Mouse (Mus musculus) heart, postnatal 0 days (tissue): ENCODE results near the gene Pcsk7. TPM values are rescaled to one million over a fixed set of nuclear protein-coding genes. Genes with fewer than 3 reads are reported as not detected.

ENCODE experiments used
- ATAC-seq: fragments of 200-750 bp; cut with Nextera tagmentation; 2 replicates; pipeline ENCODE4 v1.8.0; 2017; ENCODE audit warnings: low read depth, moderate number of reproducible peaks, moderate library complexity; ENCODE audit not compliant: insufficient read depth
- DNase-seq: peaks from one replicate; pipeline ENCODE4 v3.0.0-alpha.2; 2016; ENCODE audit warnings: low spot score
- H3K27ac ChIP-seq: fragments of 300-500 bp; sonication (generic); 2 replicates; pipeline ENCODE4 v1.5.1; 2014; ENCODE audit warnings: low read depth, mild to moderate bottlenecking
- H3K27me3 ChIP-seq: fragments of 300-500 bp; sonication (generic); 2 replicates; pipeline ENCODE4 v1.6.1; 2014; ENCODE audit warnings: low read length, mixed read lengths; ENCODE audit not compliant: control insufficient read depth, insufficient read depth
- H3K36me3 ChIP-seq: fragments of 300-500 bp; sonication (generic); replicated peaks from 2 replicates; pipeline ENCODE4 v1.6.1; 2014; ENCODE audit warnings: low read length, mixed read lengths; ENCODE audit not compliant: control insufficient read depth, insufficient read depth
- H3K4me1 ChIP-seq: fragments of 300-500 bp; sonication (generic); 2 replicates; pipeline ENCODE4 v1.6.1; 2014; ENCODE audit warnings: antibody characterized with exemption; ENCODE audit not compliant: control insufficient read depth, insufficient read depth
- H3K4me2 ChIP-seq: fragments of 300-500 bp; sonication (generic); 2 replicates; pipeline ENCODE4 v1.6.1; 2014; ENCODE audit warnings: low read depth, mild to moderate bottlenecking, low read length, moderate library complexity
- H3K4me3 ChIP-seq: fragments of 300-500 bp; sonication (generic); 2 replicates; pipeline ENCODE4 v1.5.1; 2014; ENCODE audit warnings: low read depth, low read length
- H3K9ac ChIP-seq: fragments of 300-500 bp; sonication (generic); replicated peaks from 2 replicates; pipeline ENCODE4 v1.6.1; 2014; ENCODE audit warnings: low read depth, low read length, mixed read lengths
- H3K9me3 ChIP-seq: fragments of 300-500 bp; sonication (generic); replicated peaks from 2 replicates; pipeline ENCODE4 v1.6.1; 2016; ENCODE audit warnings: low read length; ENCODE audit not compliant: control insufficient read depth
- CTCF ChIP-seq: IDR thresholded peaks from 2 replicates; pipeline ENCODE4 v1.5.1; 2016; ENCODE audit warnings: antibody characterized with exemption, control low read depth, low read depth
- EP300 ChIP-seq: IDR thresholded peaks from 2 replicates; pipeline ENCODE4 v1.6.1; 2016; ENCODE audit warnings: antibody characterized with exemption, low read depth
- WGBS: fragments of 180-500 bp; shearing (Covaris S2); extraction: QIAGEN DNeasy Blood & Tissue Kit; methylation state at CpG from one replicate; pipeline ENCODE4 v1.1.7; 2014; 5-methylcytosine and 5-hydroxymethylcytosine counted together
- microRNA-seq: library from miRNA; unstranded; fragments of <30 nt; microRNA quantifications from one replicate; pipeline ENCODE4, GENCODE M21; 2016
- polyA plus RNA-seq: library from polyadenylated mRNA; unstranded; fragments of >200 nt; fragmentation: Nextera tagmentation; extraction: Ambion mirVana; gene quantifications from 2 replicates; pipeline ENCODE4 v1.2.1, GENCODE M21; 2015
- total RNA-seq: library from RNA; depleted of rRNA; stranded (reverse); fragments of >200 nt; gene quantifications from 2 replicates; pipeline ENCODE4 v1.2.3, GENCODE M21; 2014; ENCODE audit warnings: low replicate concordance; rRNA removed

The Pcsk7 gene
- total and polyA plus RNA-seq, 2 experiments from 2014 or later: 15.0 to 57.1 TPM

- Histone ChIP-seq H3K9me3 (no peaks in the 10 kb centered on the region), H3K4me1 (peaks cover 9% of the 10 kb centered on the region), H3K36me3 (peaks cover 6% of the 10 kb centered on the region), H3K4me2 (no peak overlapping the region), H3K27me3 (no peaks in the 10 kb centered on the region), H3K27ac (peak overlapping the region; percentile 49), H3K4me3 (no peak overlapping the region), H3K9ac (no peak overlapping the region)
- DNase-seq (no peak), ATAC-seq (no peak)
- no peak for TF ChIP-seq EP300
- TF ChIP-seq CTCF: no peak
- 52% methylated on average over 7 of the region's 7 CpGs for WGBS
Measured at GRCm38 (mm10) chr9:45958023-45958670, 51.9 kb downstream of the Pcsk7 start.

- Histone ChIP-seq H3K4me2 (no peak overlapping the region), H3K27me3 (no peaks in the 10 kb centered on the region), H3K27ac (peak overlapping the region; percentile 49), H3K9ac (no peak overlapping the region), H3K4me1 (peaks cover 2% of the 10 kb centered on the region), H3K36me3 (peaks cover 13% of the 10 kb centered on the region), H3K4me3 (no peak overlapping the region), H3K9me3 (no peaks in the 10 kb centered on the region)
- no peak for TF ChIP-seq EP300
- no peak for TF ChIP-seq CTCF
- WGBS: 51% methylated on average over 4 of the region's 4 CpGs
- ATAC-seq: no peak
- DNase-seq: no peak
Measured at GRCm38 (mm10) chr9:45958851-45959250, 52.6 kb downstream of the Pcsk7 start.

GRCm38 (mm10) chr9:45959661-45960060 lies 53.4 kb downstream of the Pcsk7 start:
- no peaks in the 10 kb centered on the region; the same call in 1 of the 2 replicates for H3K4me1 ChIP-seq
- no peak overlapping the region for H3K9ac ChIP-seq
- H3K4me2 ChIP-seq: no peak overlapping the region
- H3K27me3 ChIP-seq: no peaks in the 10 kb centered on the region
- H3K27ac ChIP-seq: no peak overlapping the region
- no peak overlapping the region for H3K4me3 ChIP-seq
- no peaks in the 10 kb centered on the region for H3K9me3 ChIP-seq
- WGBS: 75% methylated on average over 7 of the region's 7 CpGs
- no peak for DNase-seq
- H3K36me3 ChIP-seq: peaks cover 18% of the 10 kb centered on the region
- ATAC-seq: no peak
- TF ChIP-seq EP300: no peak
- TF ChIP-seq CTCF: no peak

- DNase-seq (no peak), ATAC-seq (no peak)
- 57% methylated on average over 2 of the region's 2 CpGs for WGBS
- H3K9me3 ChIP-seq: no peaks in the 10 kb centered on the region
- H3K4me1 ChIP-seq: no peaks in the 10 kb centered on the region
- H3K27me3 ChIP-seq: no peaks in the 10 kb centered on the region
- no peak overlapping the region for H3K9ac ChIP-seq
- no peak overlapping the region for H3K27ac ChIP-seq
- TF ChIP-seq CTCF: no peak
- TF ChIP-seq EP300: no peak
- H3K36me3 ChIP-seq: peaks cover 28% of the 10 kb centered on the region
- H3K4me3 ChIP-seq: no peak overlapping the region
- no peak overlapping the region for H3K4me2 ChIP-seq
Measured at GRCm38 (mm10) chr9:45961855-45962254, 55.6 kb downstream of the Pcsk7 start.

GRCm38 (mm10) chr9:45963577-45963976 lies 57.3 kb downstream of the Pcsk7 start:
- H3K36me3 ChIP-seq: peaks cover 42% of the 10 kb centered on the region
- WGBS: 65% methylated on average over 6 of the region's 6 CpGs
- TF ChIP-seq EP300: no peak
- no peak for TF ChIP-seq CTCF
- H3K9me3 ChIP-seq: no peaks in the 10 kb centered on the region
- no peaks in the 10 kb centered on the region for H3K4me1 ChIP-seq
- no peak overlapping the region for H3K4me3 ChIP-seq
- DNase-seq (no peak), ATAC-seq (no peak)
- H3K27me3 ChIP-seq: no peaks in the 10 kb centered on the region
- no peak overlapping the region; the same call in 1 of the 2 replicates for H3K27ac ChIP-seq
- H3K9ac ChIP-seq: no peak overlapping the region
- H3K4me2 ChIP-seq: no peak overlapping the region

GRCm38 (mm10) chr9:45976884-45977283 lies 70.6 kb downstream of the Pcsk7 start:
- Histone ChIP-seq H3K27ac (no peak overlapping the region), H3K36me3 (peaks cover 55% of the 10 kb centered on the region), H3K9ac (no peak overlapping the region), H3K4me2 (no peak overlapping the region), H3K4me1 (no peaks in the 10 kb centered on the region; the same call in none of the 2 replicates), H3K27me3 (no peaks in the 10 kb centered on the region), H3K4me3 (no peak overlapping the region), H3K9me3 (no peaks in the 10 kb centered on the region)
- no peak for DNase-seq
- no peak for TF ChIP-seq EP300
- TF ChIP-seq CTCF: peak; percentile 35; the same call in 1 of the 2 replicates
- no peak for ATAC-seq
- 77% methylated on average over 2 of the region's 2 CpGs for WGBS

Small RNA genes within 50 kb of the gene (microRNA-seq; reads per million reads assigned to microRNA genes)
- not detected for gene Mir7087

Other genes with a start within 250 kb of the Pcsk7 start
- 15.7 and 29.8 TPM in 2 replicates for gene Cep164, start 77.8 kb upstream of the Pcsk7 start, total RNA-seq
- 7.0 and 9.4 TPM in 2 replicates for gene Cep164, start 77.8 kb upstream of the Pcsk7 start, polyA plus RNA-seq
- gene Bace1, start 67.9 kb upstream of the Pcsk7 start, total RNA-seq: 29.0 and 52.6 TPM in 2 replicates
- 16.7 and 17.8 TPM in 2 replicates for gene Bace1, start 67.9 kb upstream of the Pcsk7 start, polyA plus RNA-seq
- 27.4 and 42.9 TPM in 2 replicates for gene Rnf214, start 414 bp downstream of the Pcsk7 start, total RNA-seq
- 30.5 and 32.4 TPM in 2 replicates for gene Rnf214, start 414 bp downstream of the Pcsk7 start, polyA plus RNA-seq
- 65.0 and 610 TPM in 2 replicates for gene Tagln, start 29.6 kb downstream of the Pcsk7 start, total RNA-seq
- 54.5 and 65.2 TPM in 2 replicates for gene Tagln, start 29.6 kb downstream of the Pcsk7 start, polyA plus RNA-seq
- gene Sidt2, start 48.8 kb downstream of the Pcsk7 start, total RNA-seq: 78.4 and 80.3 TPM in 2 replicates
- gene Sidt2, start 48.8 kb downstream of the Pcsk7 start, polyA plus RNA-seq: 29.9 and 31.4 TPM in 2 replicates
- gene Pafah1b2, start 106.2 kb downstream of the Pcsk7 start, total RNA-seq: 41.0 and 50.3 TPM in 2 replicates
- gene Pafah1b2, start 106.2 kb downstream of the Pcsk7 start, polyA plus RNA-seq: 83.6 and 92.8 TPM in 2 replicates
- gene Sik3, start 106.3 kb downstream of the Pcsk7 start, total RNA-seq: 35.3 and 49.3 TPM in 2 replicates
- 12.2 and 13.1 TPM in 2 replicates for gene Sik3, start 106.3 kb downstream of the Pcsk7 start, polyA plus RNA-seq